Mouse (Mus musculus) olfactory bulb, adult 2 months (tissue): ENCODE results near the gene Cited4.

Source experiments
- CTCF ChIP-seq: fragments of 200-500 bp; IDR thresholded peaks from 2 replicates; pipeline ENCODE4 v1.5.1; 2012; ENCODE audit warnings: low read depth, mild to moderate bottlenecking, low read length, moderate library complexity; ENCODE audit not compliant: insufficient read depth
- POLR2A ChIP-seq: fragments of 200-500 bp; IDR thresholded peaks from 2 replicates; pipeline ENCODE4 v1.6.1; 2012; ENCODE audit warnings: mild to moderate bottlenecking, low read depth, low read length, moderate library complexity; ENCODE audit not compliant: insufficient read depth

DNA sequence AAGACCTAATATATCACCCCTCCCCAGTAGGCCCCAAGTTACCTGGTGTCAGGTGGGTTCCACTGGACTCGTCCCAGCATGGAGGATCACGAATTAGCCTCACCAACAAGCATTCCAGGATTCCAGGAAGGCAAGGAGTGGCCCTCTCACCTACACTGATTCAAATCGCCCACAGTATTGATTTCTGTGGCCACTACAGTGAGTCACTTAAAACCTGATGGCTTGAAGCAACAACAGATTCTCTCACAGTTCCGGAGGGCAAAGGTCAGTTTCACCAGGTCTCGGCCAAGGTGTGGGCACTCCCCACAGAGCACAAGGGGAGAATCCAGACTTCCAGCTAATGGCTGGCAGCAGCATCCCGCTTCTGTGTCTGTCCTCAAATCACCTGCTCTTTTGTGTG is 22.9 kb downstream of the Cited4 start:
- TF ChIP-seq POLR2A (no peak), CTCF (no peak)
